Mouse (Mus musculus) gastrocnemius, postnatal 14 days (tissue): ENCODE data around the gene 4931440F15Rik. TPM values are rescaled to one million over a fixed set of nuclear protein-coding genes. Genes with fewer than 3 reads are reported as not detected.

Experiments
- total RNA-seq, 2 experiments: library from RNA; stranded (reverse); gene quantifications; 2 replicates each; pipeline ENCODE4 v1.2.3; 2021

The 4931440F15Rik gene
- total RNA-seq, 2 experiments from 2014 or later, result 2.1 TPM

Other genes with a start within 250 kb of the 4931440F15Rik start
- 100 to 1,000 TPM; 923 to 949 TPM for gene Rtn4, start 132.7 kb downstream of the 4931440F15Rik start, total RNA-seq
- gene Eml6, start 200.4 kb upstream of the 4931440F15Rik start, total RNA-seq, result 1 to 10 TPM in 1 of 2 experiments, under 1 TPM in 1; 0.78 to 1.1 TPM